Mouse (Mus musculus): ENCODE measurements at regions not wholly inside any gene's neighbourhood (a gene's known extent, or its start where the extent isn't known, plus 50 kb on each side); places are given as distances from the start of the nearest gene placed in this dataset.
"Not testable (repeated sequence)": the region's sequence is repeated elsewhere in the genome, so short reads cannot be mapped to it uniquely, and the experiment has no call there.

DNA sequence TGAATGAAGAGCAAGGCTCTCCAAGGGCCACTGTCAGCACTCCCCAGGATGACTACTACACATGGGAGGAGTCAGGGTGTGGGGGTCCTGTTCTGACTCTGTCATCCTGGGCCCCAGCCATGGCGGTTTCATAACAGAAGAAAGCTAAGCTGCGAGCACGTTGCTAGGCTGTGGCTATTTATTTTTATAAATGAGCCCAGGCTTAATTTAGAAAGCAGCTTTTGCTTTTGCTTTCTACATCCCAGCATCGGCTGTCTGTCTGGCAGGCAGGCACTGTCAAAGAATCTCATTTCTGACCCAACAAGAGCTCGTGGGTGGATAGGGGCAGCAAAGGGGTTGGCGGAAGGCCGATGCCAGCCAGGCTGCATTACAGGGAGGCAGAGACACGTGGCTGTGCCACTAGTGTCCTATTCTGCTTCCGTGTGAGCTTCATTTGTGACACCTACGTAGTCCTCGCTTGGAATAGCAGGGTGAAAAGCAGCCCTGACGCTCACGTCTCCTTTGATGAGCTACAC, 203.9 kb upstream of the Serp2 start:
- intact Hi-C loops (cut with DNase I) = loop anchor here (10.0 kb wide), 2 partner anchors 114 to 136 kb away; no protein-coding TSS in a partner anchor

DNA sequence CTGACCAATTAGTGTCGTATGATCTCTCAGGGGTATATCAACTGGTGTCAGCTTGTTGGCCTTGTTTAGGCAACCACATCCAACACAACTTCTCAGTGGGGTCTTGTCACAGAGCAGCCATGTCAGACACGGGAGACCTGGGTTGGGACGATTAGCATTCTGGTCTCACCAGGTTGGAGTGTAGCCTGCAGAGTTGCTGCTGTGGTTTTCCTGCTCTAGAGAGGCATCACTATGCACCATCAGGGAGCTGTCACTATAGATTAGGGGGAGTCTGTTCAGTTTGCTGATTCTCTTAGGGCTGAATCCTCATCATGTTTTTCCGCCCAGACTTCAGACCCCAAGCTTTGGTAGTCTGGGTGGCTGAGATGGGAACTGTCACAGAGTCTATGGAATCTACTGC, 202.7 kb upstream of the Serp2 start:
- intact Hi-C loops (cut with DNase I) = no loop called here

DNA sequence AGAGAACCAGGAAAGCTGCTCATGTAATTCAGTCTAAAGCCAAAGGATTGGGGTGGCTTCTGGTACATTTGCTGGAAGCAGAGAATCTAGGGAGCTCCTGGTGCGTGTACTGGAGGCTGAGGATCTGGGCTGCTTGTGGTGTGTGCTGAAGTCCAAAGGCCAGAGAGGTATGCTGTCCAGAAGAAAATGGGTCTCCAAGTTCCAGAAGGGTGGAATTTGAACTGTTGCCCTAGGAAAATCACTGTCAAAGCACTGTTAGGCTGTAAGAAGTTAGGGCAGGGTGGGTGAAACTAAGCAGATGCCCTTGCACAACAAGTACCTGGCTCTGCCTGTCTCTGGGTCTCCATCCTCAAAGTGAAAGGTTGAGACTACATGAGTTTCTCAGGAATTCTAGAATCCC, 201.9 kb upstream of the Serp2 start:
- intact Hi-C loops (cut with DNase I) = no loop called here

DNA sequence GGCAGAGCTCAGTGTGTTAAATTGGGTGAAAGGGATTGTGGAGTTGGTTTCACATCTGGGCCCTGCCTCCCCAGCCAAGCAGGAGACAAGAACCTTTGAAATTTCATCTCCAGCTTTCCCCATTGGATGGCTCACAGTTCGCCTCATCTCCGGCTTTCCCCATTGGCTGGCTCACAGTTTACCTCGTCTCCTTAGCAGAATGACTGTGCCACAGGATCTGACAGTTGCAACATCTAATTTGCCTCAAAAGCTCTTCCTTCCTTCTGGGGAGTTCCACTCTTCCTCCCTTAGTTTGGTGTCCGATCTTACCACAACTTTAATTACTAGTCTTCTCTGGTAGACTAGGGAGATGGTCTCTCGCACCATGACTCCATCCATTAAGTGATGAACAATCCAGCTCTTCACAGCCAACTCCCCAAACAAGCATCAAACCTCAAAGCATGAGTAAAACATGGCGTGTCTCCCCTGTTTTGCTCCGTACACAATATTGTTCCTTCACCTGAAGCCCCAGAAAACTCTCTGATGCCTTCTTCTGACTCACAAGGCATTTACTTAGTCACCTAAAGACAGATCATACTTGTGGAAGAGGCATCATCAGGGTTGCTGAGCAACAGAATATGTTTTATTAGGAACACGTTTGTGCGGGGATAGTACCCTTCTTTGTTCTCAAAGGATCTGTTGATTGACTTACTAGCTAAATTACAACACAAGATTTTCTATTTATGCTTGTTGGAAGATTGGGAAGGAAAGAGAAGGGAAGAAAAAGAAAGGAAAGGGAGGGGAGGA, 199.1 kb upstream of the Serp2 start:
- intact Hi-C loops (cut with DNase I) = no loop called here

DNA sequence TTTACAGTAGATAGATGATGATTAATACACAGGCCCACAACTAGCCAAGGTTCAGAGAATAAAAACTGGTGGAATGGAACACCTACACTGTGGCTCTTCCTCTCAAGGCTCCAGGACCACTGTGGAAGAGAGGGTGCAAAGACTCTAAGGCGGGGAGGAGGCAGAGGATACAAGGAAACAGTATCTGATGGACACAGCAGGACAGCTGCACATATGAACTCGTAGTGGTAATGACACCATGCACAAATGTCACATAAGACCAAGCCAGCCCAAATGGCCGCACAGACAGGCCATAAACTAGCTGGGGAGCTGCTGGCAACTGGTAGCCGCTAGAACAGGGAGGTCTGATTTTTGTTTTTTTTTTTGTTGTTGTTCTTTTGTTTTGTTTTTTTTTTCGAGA, 197.0 kb upstream of the Serp2 start:
- intact Hi-C loops (cut with DNase I) = no loop called here

DNA sequence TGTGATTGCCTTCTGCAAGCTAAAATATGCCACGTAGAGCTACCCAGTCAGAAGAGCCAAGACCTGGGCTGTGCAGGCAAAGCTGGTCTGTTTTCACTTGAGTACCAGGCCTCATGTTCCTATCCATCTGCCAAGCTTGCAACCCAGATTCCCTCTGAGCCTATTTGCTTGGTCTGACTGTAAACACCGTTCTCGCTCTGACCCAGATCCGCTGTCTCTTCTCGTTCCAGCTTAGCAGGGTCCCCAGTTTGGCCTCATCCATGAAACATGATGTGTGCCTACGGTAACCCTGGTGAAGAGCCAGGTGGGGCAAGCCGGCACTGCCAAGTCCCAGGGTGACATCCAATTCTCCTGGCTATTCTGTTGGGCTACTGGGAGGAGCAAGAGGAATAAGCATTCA, 192.5 kb upstream of the Serp2 start:
- intact Hi-C loops (cut with DNase I) = no loop called here

DNA sequence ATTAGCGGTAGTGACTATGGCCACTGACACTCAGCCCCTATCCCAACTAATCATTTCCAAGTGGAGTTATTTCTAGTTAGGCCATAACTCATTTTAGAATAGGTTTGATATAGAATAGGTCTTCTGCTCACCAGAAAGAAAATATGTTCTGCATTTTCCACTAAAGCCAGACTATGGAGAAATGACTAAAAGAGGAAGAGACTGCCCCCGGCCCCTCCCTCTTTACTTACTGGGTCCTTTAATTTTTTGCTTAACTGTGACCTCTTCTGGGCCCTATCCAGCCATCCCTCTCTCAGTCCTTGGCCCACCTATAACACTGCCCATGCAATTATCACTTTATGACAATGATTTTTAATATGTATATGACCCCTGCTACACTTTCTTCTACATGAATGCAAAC, 192.0 kb upstream of the Serp2 start:
- intact Hi-C loops (cut with DNase I) = no loop called here

DNA sequence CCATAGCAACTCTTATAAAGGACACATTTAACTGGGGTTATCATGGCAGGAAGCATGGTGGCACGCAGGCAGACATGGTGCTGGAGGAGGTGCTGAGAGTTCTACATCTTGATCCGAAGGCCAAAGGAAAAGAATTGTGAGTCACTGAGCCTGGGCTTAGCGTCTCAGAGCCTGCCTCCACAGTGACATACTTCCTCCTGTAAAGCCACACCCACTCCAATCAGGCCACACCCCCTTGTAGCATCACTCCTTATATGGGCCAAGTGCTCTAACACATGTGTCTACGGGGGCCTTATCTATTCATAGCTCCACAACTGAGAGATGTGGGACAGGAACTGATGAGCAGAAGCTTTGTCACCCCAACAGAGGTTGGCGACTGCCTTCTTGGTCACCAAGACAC, 191.1 kb upstream of the Serp2 start:
- intact Hi-C loops (cut with DNase I) = no loop called here

DNA sequence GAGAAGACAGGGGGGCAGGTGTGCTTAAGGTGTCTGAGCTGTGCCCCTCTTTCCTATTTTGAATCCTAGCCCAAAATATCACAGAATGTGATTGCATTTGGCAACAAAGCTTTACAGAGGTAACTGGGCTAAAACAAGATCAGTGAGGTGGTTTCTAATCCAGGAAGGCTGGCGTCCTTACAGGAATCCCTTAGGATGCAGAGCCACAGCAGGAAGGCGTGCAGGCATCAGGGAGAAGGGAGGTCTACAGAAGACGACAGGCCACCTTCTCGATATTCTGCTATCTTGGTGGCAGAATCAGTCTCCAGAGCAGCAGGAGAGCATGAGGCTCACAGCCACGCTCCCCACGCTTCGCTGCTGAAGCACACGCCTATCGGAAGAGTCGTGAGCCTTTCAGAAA, 189.6 kb upstream of the Serp2 start:
- intact Hi-C loops (cut with DNase I) = no loop called here

DNA sequence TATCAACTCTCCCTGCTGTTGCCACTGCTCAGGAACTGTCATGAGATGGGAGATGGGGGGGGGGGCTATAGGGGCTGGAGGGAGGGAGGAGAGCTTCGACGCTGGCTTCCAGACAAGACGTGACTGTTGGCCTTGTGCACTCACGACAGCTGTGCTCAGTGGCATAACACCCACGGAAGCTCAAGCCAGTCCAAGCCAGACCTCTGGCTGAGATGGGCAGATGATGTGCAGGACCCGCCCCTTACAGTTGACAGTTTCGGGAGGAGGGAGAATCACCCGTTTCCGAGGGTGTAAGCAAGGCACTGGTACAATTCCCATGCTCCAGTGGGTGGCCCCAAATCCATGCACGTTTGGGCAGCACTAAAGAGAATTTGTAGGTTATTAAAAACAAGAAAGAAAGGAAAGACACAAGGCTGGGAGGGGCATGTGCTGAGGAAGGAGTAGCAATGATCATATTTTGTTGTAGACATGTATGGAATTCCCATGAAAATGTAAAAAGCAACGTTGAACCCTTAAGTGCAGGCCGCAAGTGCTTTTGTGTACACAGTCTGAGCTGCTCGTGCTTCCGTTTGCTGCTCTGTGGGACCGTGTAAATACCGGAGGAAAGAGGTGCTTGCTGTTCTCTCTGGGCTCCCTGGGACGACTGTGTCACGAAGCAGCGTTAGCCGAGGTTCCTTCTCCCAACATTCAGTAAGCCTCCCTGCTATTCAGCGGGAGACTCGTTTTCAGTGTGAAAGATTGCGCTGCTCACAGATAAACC, 188.2 kb upstream of the Serp2 start:
- intact Hi-C loops (cut with DNase I) = no loop called here

DNA sequence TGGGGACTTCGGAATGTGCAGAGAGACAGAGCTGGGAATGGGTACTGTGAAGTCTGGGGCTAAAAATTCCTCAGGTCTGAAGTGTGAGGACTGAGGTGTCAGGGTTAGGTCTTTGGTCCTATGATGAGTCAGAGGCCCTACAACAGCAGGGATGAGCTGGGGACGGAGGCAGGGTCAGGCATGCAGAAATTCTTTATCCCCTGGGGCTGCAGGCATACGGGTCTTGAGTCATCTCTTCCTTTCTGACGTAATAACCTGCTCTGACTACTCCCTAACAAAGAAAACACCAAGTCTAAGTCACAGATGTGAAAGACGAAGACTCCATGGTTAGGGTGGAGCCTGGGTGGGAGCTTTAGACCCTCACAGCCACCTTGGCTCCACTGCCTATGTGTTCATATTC, 185.6 kb upstream of the Serp2 start:
- intact Hi-C loops (cut with DNase I) = no loop called here

DNA sequence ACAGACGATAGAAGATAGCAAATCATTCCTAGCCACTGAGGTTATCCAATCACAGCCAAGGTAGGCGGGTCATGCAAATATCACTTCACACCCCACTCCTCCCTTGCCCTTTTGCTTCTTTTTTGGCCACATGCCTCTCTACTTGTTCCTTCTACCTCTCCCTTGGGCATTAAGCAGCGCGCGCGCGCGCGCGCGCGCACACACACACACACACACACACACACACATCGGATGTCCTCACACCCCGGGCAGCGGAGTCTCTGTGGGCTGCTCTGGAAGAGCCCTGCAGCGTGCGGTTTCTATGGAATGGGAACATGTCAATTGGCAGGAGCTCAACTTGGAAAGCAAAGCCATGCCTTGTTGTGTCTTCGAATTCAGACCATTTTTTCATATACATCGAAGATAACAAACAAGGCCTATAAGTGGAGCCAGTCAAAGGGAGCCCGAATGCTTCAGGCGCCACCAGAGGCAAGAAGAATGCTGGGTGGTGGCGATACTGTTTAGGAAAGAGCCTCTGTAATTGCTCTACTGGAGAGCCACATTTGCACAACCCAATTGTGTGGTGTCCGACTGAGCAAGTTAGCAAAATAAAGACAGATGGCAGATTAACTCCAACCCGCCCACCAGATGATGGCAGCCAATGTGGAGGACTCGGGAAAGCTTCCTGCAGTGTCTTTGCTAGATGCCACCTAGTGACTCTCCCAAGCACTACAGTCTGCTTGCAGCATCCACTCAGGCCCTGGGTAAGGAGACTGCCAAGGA, 183.3 kb upstream of the Serp2 start:
- intact Hi-C loops (cut with DNase I) = no loop called here

DNA sequence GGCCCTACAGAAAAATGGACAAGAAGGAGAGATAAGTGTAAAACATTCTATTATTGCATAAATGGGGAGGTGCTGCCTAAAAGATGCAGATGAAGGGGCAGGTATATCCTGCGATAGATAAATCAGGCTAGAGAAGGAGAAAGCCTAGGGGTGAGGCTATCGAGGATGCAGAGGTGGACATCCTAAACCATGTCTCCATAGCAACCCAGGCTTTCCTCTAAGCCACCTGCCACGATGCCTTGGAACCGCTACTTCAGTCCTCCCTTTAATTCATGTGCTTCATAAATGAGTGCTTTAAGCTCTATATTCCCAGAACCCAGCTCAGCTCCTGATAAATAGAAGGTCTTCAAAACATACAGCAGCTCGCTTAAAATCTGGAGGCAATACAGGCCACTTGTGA, 179.3 kb upstream of the Serp2 start:
- intact Hi-C loops (cut with DNase I) = no loop called here

DNA sequence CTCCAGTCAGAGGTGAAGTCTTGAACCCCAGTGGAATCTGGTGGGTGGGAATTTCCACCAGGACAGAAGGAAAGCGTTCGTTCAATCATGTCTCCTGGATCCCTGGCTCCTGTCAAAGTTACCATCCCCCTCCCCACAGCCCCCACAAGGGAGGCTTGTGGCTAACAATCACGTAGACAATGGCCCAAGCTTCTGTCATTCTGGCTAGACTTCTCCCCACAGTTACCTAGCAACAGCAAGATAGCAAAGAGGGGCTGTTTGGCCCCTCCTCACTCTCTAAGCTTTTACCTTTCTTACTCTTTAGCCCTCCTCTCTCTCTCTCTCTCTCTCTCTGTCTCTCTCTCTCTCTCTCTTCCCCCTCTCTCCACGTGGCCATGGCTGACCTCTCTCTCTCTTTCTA, 178.4 kb upstream of the Serp2 start:
- intact Hi-C loops (cut with DNase I) = no loop called here

DNA sequence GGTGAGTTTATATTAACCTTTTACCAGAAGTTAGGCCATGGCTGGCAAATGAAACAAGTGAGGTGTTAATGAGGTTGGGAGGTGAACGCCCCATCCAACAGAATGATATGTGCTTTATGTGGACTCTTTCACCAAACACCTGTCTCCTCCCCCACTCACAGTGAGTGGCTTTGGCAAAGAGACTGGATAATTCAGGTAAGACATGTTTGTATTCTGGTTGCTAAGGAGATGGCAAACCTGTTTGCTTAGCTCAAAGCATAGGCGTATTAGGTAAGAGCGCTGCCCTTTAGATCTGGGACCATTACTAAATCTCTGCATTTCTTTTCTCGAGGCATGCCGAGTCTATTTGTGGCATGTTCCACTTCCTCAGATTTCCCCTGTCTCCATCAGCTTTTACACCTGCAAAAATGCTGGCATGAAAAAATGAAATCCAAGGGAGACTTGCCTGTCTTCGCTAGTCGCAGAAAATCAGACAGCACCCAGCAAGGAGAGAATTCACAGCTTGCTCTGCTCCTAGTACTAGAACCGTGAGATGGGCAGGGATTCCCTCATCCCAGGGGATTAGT, 176.7 kb upstream of the Serp2 start:
- intact Hi-C loops (cut with DNase I) = no loop called here

DNA sequence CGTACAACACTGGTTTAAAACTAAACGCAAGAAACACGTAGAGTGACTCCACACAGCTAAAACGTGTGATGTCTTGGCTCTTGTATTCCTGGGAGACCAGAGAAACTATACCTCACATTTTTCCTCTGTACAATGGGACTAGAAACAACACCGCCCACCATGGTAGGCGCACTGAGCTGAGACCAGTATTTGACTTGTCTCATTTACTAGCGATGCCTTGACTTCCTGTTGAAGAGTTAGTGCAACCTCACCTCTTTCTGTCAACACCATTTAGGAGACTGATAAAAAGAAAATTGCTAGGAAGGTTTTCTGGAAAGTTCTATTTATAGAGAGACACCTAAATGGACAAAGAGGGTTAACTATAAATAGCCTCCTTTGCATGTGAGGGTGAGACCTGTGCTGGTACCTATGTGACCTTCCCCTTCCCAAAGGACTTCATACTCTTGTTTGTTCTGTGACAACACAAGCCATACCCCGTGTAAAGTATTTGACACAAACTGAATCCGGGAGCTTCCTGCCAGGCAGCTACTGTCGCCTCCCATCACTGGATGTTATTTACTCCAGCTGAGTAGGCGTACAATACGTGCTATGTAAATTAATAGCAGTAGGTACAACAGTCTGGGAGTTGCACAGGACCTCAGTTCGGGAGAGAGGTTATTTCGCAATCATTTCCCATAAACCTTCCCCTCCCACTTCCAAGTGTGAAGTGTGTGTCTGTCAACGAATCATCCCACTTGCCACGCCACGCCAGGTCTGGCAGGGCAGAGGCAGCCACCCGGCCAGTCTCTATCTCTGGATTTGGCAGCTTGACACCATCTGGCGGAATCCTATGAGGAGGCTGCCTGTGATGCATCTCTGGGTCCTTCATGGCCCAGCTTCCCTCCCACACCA, 174.7 kb upstream of the Serp2 start:
- intact Hi-C loops (cut with DNase I) = no loop called here

DNA sequence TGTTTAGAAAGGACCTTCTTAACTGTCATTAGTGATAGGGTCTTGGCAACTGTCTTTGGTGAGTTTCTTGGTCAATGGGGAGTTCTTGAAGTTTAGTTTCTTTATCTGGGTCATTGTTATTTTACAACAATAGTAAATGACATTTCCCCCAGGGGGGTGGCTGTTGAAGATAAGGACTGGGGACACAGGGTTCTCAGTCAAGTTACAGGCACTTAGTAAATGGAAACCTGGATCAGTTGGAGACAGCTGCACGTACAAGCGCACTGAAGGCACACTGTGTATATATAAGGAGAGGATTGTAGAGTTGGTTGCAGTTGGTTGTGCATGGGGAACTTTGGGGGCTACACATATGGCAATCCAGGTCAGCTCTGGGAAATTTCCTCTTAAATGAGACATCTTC, 169.2 kb upstream of the Serp2 start:
- intact Hi-C loops (cut with DNase I) = no loop called here

DNA sequence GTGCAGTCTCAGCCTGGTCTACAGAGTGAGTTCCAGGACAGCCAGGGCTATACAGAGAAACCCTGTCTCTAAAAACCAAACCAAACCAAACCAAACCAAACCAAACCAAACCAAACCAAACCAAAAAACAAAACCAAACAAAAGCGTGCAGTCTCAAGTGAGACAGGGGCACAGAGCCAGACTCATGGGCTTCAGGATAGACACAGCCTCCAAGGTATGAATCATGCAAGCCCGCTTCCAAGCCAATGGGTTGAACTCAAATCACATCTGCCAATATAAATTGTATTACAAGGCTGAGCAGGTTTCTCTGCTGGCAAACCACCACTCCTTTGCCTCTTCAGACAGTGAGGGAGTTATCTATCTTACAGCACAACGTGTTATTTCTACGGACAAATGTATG, 168.5 kb upstream of the Serp2 start:
- intact Hi-C loops (cut with DNase I) = not testable (repeated sequence)

DNA sequence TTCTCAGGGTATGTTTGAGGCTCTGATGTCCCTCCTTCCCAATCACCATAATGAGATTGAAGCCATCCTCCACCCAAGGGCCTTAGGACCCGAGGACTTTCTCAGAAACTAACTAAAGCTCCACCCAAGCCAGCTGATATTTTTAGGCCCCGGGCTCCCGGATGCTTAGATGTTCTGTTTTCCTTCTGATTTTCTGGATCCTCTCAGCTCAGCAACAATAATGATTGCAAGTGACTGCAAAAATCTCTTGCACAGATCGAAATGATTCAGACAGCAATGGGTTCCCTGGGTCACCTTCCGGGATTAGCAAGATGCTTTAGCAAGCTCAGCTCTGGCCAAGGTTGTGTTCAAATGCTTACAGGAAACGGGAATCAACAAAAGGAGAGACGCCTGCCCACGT, 168.1 kb upstream of the Serp2 start:
- intact Hi-C loops (cut with DNase I) = no loop called here

DNA sequence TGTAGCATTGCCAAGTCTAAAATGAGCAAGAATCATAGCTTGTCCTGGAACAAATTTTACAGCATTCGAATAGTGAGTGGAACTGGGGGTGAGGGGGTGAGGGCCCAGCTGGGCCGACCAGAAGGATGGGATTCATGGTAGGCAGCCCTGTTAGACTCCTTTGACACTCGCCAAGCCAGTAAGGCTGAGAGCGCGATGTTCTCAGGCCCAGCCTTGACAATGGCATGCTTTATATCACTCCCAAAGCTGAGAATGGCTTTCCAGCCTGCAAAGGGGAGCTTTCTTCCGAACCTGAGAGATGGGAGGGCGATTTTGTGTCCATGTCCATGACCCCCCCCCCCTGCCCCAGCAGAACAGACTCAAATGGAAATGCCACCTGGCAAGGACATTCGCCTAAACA, 167.7 kb upstream of the Serp2 start:
- intact Hi-C loops (cut with DNase I) = no loop called here

DNA sequence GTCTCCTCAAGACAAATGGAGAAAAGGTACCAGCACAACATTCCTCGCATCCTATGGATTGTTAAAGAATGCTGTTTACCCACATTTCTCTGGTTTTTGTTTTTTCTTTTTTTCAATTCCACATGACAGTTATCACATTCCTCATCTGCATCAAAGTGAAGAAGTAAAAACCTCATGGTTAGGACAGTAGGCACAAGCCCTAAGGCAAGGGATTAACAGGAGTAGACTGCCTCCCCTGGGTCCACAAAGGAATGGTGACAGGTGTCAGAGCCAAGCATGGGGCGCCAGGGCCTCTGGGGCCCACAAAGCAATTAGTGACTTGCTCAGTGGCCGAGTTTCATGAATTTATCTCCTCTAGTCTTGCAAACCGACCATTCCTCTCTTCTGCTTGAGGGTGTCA, 166.9 kb upstream of the Serp2 start:
- intact Hi-C loops (cut with DNase I) = no loop called here
